11 mouse cellular contexts compared by ENCODE assay signal in the genomic region with DNA sequence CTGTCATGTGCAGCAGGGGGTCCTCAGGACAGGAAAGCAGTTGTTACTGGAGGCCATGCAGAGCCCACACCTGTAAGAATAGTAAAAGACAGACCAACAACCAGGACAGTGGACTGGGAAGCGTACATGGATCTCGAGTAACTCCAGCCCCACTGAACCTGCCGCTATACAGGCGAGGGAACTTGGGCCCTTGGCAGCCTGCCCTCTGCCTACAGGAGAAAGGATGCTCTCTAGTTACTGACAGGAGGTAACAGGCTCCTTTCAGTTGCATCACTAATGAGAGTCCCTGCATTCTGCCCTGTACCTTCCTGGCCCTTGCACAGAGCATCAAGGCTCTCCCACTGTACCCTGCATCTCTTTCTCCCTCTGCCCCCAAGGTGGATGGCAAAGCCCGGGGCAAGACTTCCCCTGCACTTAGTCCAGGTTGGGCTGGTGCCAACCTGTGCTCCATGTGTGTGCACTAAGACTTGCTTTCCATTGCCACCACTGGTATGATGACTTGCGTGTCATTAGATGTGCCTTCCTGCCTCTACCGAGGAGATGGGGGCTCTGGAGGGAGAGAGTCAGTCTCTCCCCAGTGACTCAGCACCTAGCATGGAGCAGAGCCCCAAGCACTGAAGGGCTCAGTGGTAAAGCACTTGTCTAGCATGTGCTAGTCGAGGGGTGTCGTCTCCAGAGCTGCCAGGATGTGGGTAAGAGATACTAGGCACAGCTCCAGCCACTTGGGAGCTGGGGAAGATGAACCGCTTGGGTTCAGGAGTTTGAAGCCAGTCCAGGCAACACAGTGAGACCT. TPM values are rescaled to one million over a fixed set of nuclear protein-coding genes. Genes with fewer than 3 reads are reported as not detected.
DNase-seq lines count a peak whose midpoint lies in the region; ATAC-seq lines count a peak whose summit lies in the region.
"Had no signal": no experiment of that assay in that cellular context is flagged by ENCODE, and none has a peak within 500 bp of the region (broad histone marks: within the 10 kb centered on the region; RNA-seq: fewer than 3 reads in every experiment).

No protein-coding gene starts in this region.

- no peak for ATAC-seq in neural tube, embryonic 13.5 days (ENCODE audit: low read depth)
- peak; percentile 65 for ATAC-seq in liver, embryonic 12.5 days

- no peak overlapping the region for H3K4me3 ChIP-seq in neural tube, embryonic 13.5 days
- no peak overlapping the region for H3K4me3 ChIP-seq in liver, embryonic 12.5 days
- H3K4me3 ChIP-seq: lung, embryonic 15.5 days had no signal

- 0 out of 2 replicates have a peak overlapping the region, but pooled peaks have one; percentile 8 for H3K9ac ChIP-seq in neural tube, embryonic 13.5 days
- H3K9ac ChIP-seq in liver, embryonic 12.5 days, result no peak overlapping the region
- H3K9ac ChIP-seq: lung, embryonic 15.5 days had no signal

- 81% methylated on average over 10 of the region's 10 CpGs for WGBS in neural tube, embryonic 13.5 days
- WGBS in liver, embryonic 12.5 days (ENCODE audit: insufficient replicate concordance), result 51% methylated on average over 10 of the region's 10 CpGs

- peak; percentile 86 for DNase-seq in heart, adult 11 months
- no peak for DNase-seq in heart, postnatal 10 days
- no peak for DNase-seq in neural tube, embryonic 10.5 days (ENCODE audit: extremely low spot score, low spot score)
- no peak for DNase-seq in right cerebral cortex, postnatal 36 days (ENCODE audit: low spot score in 2 of 2)
- no peak for DNase-seq in yolk sac, embryonic 10.5 days (ENCODE audit: low spot score)
- DNase-seq: retina, postnatal 1 day; thymus, postnatal 4 days had no signal

- intact Hi-C loops in heart, postnatal 10 days (cut with DNase I), result no loop called here

- peaks cover 36% of the 10 kb centered on the region for H3K36me3 ChIP-seq in neural tube, embryonic 13.5 days
- peaks cover 21% of the 10 kb centered on the region for H3K36me3 ChIP-seq in liver, embryonic 12.5 days

- H3K27ac ChIP-seq in neural tube, embryonic 13.5 days (replicated peaks), result peak overlapping the region; percentile 59; the same call in 1 of the 2 replicates
- H3K27ac ChIP-seq in liver, embryonic 12.5 days, result no peak overlapping the region
- H3K27ac ChIP-seq: lung, embryonic 15.5 days had no signal

- H3K9me3 ChIP-seq in neural tube, embryonic 13.5 days, result no peaks in the 10 kb centered on the region
- no peaks in the 10 kb centered on the region for H3K9me3 ChIP-seq in liver, embryonic 12.5 days (replicated peaks)
- H3K9me3 ChIP-seq: lung, embryonic 15.5 days had no signal

- peaks cover 12% of the 10 kb centered on the region for H3K4me1 ChIP-seq in neural tube, embryonic 13.5 days (replicated peaks)
- H3K4me1 ChIP-seq in liver, embryonic 12.5 days, result peaks cover 15% of the 10 kb centered on the region

- H3K27me3 ChIP-seq in neural tube, embryonic 13.5 days, result no peaks in the 10 kb centered on the region
- no peaks in the 10 kb centered on the region for H3K27me3 ChIP-seq in liver, embryonic 12.5 days (replicated peaks)
- H3K27me3 ChIP-seq: lung, embryonic 15.5 days had no signal

- no peak overlapping the region for H3K4me2 ChIP-seq in neural tube, embryonic 13.5 days
- H3K4me2 ChIP-seq in liver, embryonic 12.5 days, result no peak overlapping the region
- H3K4me2 ChIP-seq: heart, embryonic 11.5 days; lung, embryonic 15.5 days had no signal

RNA-seq across cellular contexts. Expression of gene Myl9, which starts 8.8 kb away (rescaled TPM):
- 100 to 1,000 TPM; 391 to 523 TPM for total RNA-seq in heart, postnatal 10 days (2021)
- polyA plus RNA-seq in neural tube, embryonic 13.5 days (2015; fragmentation: Nextera tagmentation; extraction: Ambion mirVana), result 55.2 and 56.0 TPM in 2 replicates
- polyA plus RNA-seq in liver, embryonic 12.5 days (2016; fragmentation: Nextera tagmentation; extraction: Ambion mirVana), result 70.5 and 76.1 TPM in 2 replicates
